Mouse (Mus musculus) hindbrain, embryonic 11.5 days (tissue): ENCODE data around the gene Parp8. TPM values are rescaled to one million over a fixed set of nuclear protein-coding genes. Genes with fewer than 3 reads are reported as not detected.

ENCODE experiments used
- ATAC-seq: fragments of 200-750 bp; cut with Nextera tagmentation; 2 replicates; pipeline ENCODE4 v1.8.0; 2017; ENCODE audit warnings: mild to moderate bottlenecking, moderate TSS enrichment, moderate library complexity; ENCODE audit not compliant: low FRiP score
- DNase-seq: peaks from one replicate; pipeline ENCODE4 v3.0.0-alpha.2; 2015; ENCODE audit warnings: low spot score
- H3K27ac ChIP-seq: fragments of 300-500 bp; sonication (generic); 2 replicates; pipeline ENCODE4 v1.5.1; 2014; ENCODE audit warnings: mild to moderate bottlenecking, low read depth, low read length
- H3K27me3 ChIP-seq: fragments of 300-500 bp; sonication (generic); 2 replicates; pipeline ENCODE4 v1.6.1; 2014; ENCODE audit warnings: mild to moderate bottlenecking, low read length, moderate library complexity, mixed read lengths; ENCODE audit not compliant: control insufficient read depth, insufficient read depth
- H3K36me3 ChIP-seq: fragments of 300-500 bp; sonication (generic); 2 replicates; pipeline ENCODE4 v1.6.1; 2014; ENCODE audit warnings: mild to moderate bottlenecking, low read length, moderate library complexity, mixed read lengths; ENCODE audit not compliant: control insufficient read depth, insufficient read depth
- H3K4me1 ChIP-seq: fragments of 300-500 bp; sonication (generic); replicated peaks from 2 replicates; pipeline ENCODE4 v1.6.1; 2014; ENCODE audit warnings: low read length, mixed read lengths; ENCODE audit not compliant: control insufficient read depth, insufficient read depth
- H3K4me2 ChIP-seq: fragments of 300-500 bp; sonication (generic); replicated peaks from 2 replicates; pipeline ENCODE4 v1.6.1; 2014; ENCODE audit warnings: mild to moderate bottlenecking, low read depth, low read length
- H3K4me3 ChIP-seq: fragments of 300-500 bp; sonication (generic); 2 replicates; pipeline ENCODE4 v1.5.1; 2014; ENCODE audit warnings: low read depth, low read length
- H3K9ac ChIP-seq: fragments of 300-500 bp; sonication (generic); 2 replicates; pipeline ENCODE4 v1.6.1; 2014; ENCODE audit warnings: low read depth, low read length
- H3K9me3 ChIP-seq: fragments of 300-500 bp; sonication (generic); 2 replicates; pipeline ENCODE4 v1.6.1; 2016; ENCODE audit warnings: low read length; ENCODE audit not compliant: control insufficient read depth
- WGBS: fragments of 180-500 bp; shearing (Covaris S2); extraction: QIAGEN DNeasy Blood & Tissue Kit; methylation state at CpG from one replicate; pipeline ENCODE4 v1.1.7; 2014; 5-methylcytosine and 5-hydroxymethylcytosine counted together
- polyA plus RNA-seq: library from polyadenylated mRNA; unstranded; fragments of >200 nt; fragmentation: Nextera tagmentation; extraction: Ambion mirVana; gene quantifications from 2 replicates; pipeline ENCODE4 v1.2.1, GENCODE M21; 2014

Parp8 gene
- polyA plus RNA-seq, 1 experiment from 2014 or later, result 18.2 TPM

GRCm38 (mm10) chr13:117036277-117036676 lies 10.9 kb upstream of the Parp8 start:
- no peak overlapping the region for H3K4me2 ChIP-seq
- no peak for ATAC-seq
- H3K27me3 ChIP-seq, result no peaks in the 10 kb centered on the region
- no peaks in the 10 kb centered on the region for H3K9me3 ChIP-seq
- H3K36me3 ChIP-seq, result no peaks in the 10 kb centered on the region
- WGBS, result 80% methylated on average over 5 of the region's 5 CpGs
- no peak overlapping the region for H3K4me3 ChIP-seq
- H3K9ac ChIP-seq, result no peak overlapping the region
- DNase-seq, result no peak
- H3K4me1 ChIP-seq, result no peaks in the 10 kb centered on the region
- no peak overlapping the region for H3K27ac ChIP-seq

DNA sequence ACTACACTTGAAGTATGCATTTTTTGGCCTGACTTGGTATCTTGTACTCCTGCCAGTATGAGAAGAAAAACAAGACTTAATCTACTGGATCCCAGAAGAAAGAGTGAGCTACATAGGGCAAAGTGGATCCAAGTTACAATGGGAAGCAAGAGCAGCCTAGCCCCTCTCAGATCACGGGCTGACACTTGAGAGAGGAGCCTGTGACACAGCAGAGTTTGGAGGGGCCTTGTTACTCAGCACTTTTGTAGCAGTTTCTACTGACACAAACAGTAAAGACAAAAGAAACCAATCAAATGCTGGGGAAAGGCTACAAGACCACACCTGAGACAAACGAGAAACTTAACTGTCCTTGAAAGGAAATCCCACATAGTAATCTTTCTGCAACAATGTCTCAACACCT lies 9.8 kb upstream of the Parp8 start:
- Histone ChIP-seq H3K27ac (no peak overlapping the region), H3K9ac (no peak overlapping the region), H3K27me3 (no peaks in the 10 kb centered on the region), H3K4me3 (no peak overlapping the region), H3K4me1 (no peaks in the 10 kb centered on the region), H3K9me3 (no peaks in the 10 kb centered on the region), H3K4me2 (no peak overlapping the region), H3K36me3 (no peaks in the 10 kb centered on the region)
- ATAC-seq, result no peak
- DNase-seq, result no peak
- WGBS, result 58% methylated on average over 2 of the region's 2 CpGs

- no peak overlapping the region for H3K27ac ChIP-seq
- H3K4me2 ChIP-seq, result no peak overlapping the region
- no peaks in the 10 kb centered on the region for H3K27me3 ChIP-seq
- H3K4me3 ChIP-seq, result no peak overlapping the region
- H3K36me3 ChIP-seq, result no peaks in the 10 kb centered on the region
- H3K4me1 ChIP-seq, result no peaks in the 10 kb centered on the region
- no peaks in the 10 kb centered on the region for H3K9me3 ChIP-seq
- ATAC-seq, result no peak
- no peak overlapping the region for H3K9ac ChIP-seq
- no peak for DNase-seq
- 82% methylated on average over 1 of the region's 1 CpGs for WGBS
These were observed 9.3 kb upstream of the Parp8 start for GRCm38 (mm10) chr13:117034676-117035075.

DNA sequence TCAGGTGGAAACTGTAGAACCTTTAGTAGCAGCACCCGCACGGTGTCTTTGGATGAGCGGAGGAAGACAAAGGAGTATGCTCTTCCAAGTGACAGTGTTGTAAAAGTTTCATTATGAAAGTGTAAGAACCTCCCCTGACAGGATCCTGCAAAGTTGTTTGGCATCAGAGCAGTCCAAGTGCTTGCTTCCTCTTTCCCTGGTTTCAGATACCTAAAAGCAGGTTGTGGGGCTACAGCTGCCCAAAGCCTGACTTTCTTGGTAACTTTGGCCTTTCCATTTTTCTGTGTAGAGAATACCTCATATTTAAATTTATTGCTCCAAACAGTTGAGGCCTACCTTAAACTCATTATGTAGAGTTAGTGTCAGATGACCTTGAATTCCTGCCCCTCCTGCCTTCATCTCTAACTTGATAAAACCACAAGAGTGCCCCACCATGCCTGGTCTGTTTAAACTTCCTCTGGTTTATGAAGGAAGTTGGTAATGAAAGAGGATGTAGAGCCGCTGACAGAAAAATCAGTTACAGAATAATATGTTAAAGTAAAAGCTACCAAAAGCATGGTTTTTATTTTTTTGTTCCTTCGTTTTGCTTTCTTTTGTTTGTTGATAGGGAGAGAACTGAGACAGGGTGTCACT lies 8.5 kb upstream of the Parp8 start:
- no peak overlapping the region for H3K9ac ChIP-seq
- H3K4me3 ChIP-seq, result no peak overlapping the region
- H3K27me3 ChIP-seq, result no peaks in the 10 kb centered on the region
- no peak overlapping the region for H3K27ac ChIP-seq
- H3K4me1 ChIP-seq, result no peaks in the 10 kb centered on the region
- no peak for ATAC-seq
- no peak overlapping the region for H3K4me2 ChIP-seq
- no peaks in the 10 kb centered on the region for H3K36me3 ChIP-seq
- H3K9me3 ChIP-seq, result no peaks in the 10 kb centered on the region
- WGBS, result 90% methylated on average over 5 of the region's 5 CpGs
- DNase-seq, result no peak

GRCm38 (mm10) chr13:117032402-117032801 lies 7.1 kb upstream of the Parp8 start:
- Histone ChIP-seq H3K9ac (no peak overlapping the region), H3K27ac (no peak overlapping the region), H3K27me3 (no peaks in the 10 kb centered on the region), H3K4me1 (no peaks in the 10 kb centered on the region), H3K4me3 (no peak overlapping the region), H3K9me3 (no peaks in the 10 kb centered on the region), H3K36me3 (no peaks in the 10 kb centered on the region), H3K4me2 (no peak overlapping the region)
- 97% methylated on average over 1 of the region's 1 CpGs for WGBS
- DNase-seq, result no peak
- ATAC-seq, result no peak

DNA sequence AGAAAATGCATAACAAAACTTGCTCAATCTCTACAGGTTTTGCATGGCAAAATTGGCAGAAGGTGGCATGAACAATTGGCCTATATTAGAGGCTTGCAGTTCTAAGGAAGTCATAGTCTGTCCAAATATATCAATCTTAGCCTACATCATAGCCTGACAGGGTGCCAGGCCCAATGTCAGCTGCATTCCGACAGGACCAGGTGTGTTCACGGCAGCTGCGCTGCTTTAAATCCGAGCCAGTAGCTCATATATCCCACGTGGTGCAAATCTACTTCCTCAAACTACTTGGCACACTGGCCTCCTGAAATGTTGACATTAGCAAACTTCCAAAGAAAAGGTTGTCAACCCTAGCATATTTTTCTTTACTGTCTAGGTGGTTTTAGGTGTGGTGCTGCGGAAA lies 6.2 kb upstream of the Parp8 start:
- Histone ChIP-seq H3K27me3 (no peaks in the 10 kb centered on the region), H3K9ac (no peak overlapping the region), H3K27ac (no peak overlapping the region), H3K9me3 (no peaks in the 10 kb centered on the region), H3K4me3 (no peak overlapping the region), H3K4me2 (no peak overlapping the region), H3K36me3 (no peaks in the 10 kb centered on the region), H3K4me1 (no peaks in the 10 kb centered on the region)
- 78% methylated on average over 6 of the region's 6 CpGs for WGBS
- ATAC-seq (no peak), DNase-seq (no peak)

DNA sequence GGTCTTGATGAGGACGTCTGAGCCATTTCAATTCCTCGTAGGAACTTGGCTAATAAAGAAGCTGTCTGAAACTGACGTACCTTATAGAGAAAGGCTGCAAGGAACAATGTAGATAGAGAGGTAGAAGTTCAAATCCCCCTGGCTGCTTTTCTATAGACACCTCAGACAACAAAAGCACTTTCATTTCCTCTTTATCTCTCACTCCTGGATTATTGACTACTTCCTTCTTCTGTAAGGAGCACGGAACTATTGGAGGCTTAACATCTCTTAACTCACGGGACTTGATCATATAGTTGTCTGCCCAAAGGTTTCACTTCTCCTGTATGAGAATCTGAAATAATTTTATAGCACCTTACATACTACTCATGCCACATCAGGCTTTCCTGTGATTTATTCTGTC lies 2.9 kb upstream of the Parp8 start:
- no peaks in the 10 kb centered on the region for H3K27me3 ChIP-seq
- no peak overlapping the region for H3K4me2 ChIP-seq
- no peak overlapping the region for H3K4me3 ChIP-seq
- no peak overlapping the region for H3K27ac ChIP-seq
- 74% methylated on average over 5 of the region's 5 CpGs for WGBS
- no peaks in the 10 kb centered on the region for H3K36me3 ChIP-seq
- no peak for DNase-seq
- ATAC-seq, result no peak
- no peak overlapping the region for H3K9ac ChIP-seq
- H3K4me1 ChIP-seq, result no peaks in the 10 kb centered on the region
- H3K9me3 ChIP-seq, result no peaks in the 10 kb centered on the region

- H3K4me1 ChIP-seq, result no peaks in the 10 kb centered on the region
- no peak overlapping the region for H3K9ac ChIP-seq
- ATAC-seq (no peak), DNase-seq (no peak)
- H3K4me3 ChIP-seq, result no peak overlapping the region
- 86% methylated on average over 9 of the region's 9 CpGs for WGBS
- no peaks in the 10 kb centered on the region for H3K36me3 ChIP-seq
- H3K4me2 ChIP-seq, result no peak overlapping the region
- H3K27me3 ChIP-seq, result no peaks in the 10 kb centered on the region
- no peaks in the 10 kb centered on the region for H3K9me3 ChIP-seq
- H3K27ac ChIP-seq, result no peak overlapping the region
These were observed 2.0 kb upstream of the Parp8 start for GRCm38 (mm10) chr13:117027336-117027735.

- WGBS, result 54% methylated on average over 7 of the region's 7 CpGs
- no peaks in the 10 kb centered on the region for H3K36me3 ChIP-seq
- H3K27me3 ChIP-seq, result no peaks in the 10 kb centered on the region
- ATAC-seq, result no peak
- no peak overlapping the region for H3K9ac ChIP-seq
- H3K9me3 ChIP-seq, result no peaks in the 10 kb centered on the region
- no peak overlapping the region for H3K27ac ChIP-seq
- no peak for DNase-seq
- H3K4me3 ChIP-seq, result peak overlapping the region; percentile 74; the same call in 1 of the 2 replicates
- no peak overlapping the region; the same call in 1 of the 2 replicates for H3K4me2 ChIP-seq
- H3K4me1 ChIP-seq, result no peaks in the 10 kb centered on the region
These were observed 991 bp upstream of the Parp8 start for GRCm38 (mm10) chr13:117026276-117026780.
